Mouse (Mus musculus): ENCODE data around the gene Ttc24.

The Ttc24 gene

GRCm38 (mm10) chr3:88022322-88023191 is 55.5 kb downstream of the Ttc24 start:
- CTCF ChIA-PET, result no interaction called here
